Mouse (Mus musculus) c-Kit-positive CD71-positive TER-119-positive erythroid progenitor cells, embryonic 14.5 days (primary cell): ENCODE measurements around the gene Polg2.

Experiments used
- DNase-seq: peaks from one replicate; pipeline ENCODE4 v3.0.0-alpha.2; 2013; ENCODE audit warnings: low spot score

The Polg2 gene

DNA sequence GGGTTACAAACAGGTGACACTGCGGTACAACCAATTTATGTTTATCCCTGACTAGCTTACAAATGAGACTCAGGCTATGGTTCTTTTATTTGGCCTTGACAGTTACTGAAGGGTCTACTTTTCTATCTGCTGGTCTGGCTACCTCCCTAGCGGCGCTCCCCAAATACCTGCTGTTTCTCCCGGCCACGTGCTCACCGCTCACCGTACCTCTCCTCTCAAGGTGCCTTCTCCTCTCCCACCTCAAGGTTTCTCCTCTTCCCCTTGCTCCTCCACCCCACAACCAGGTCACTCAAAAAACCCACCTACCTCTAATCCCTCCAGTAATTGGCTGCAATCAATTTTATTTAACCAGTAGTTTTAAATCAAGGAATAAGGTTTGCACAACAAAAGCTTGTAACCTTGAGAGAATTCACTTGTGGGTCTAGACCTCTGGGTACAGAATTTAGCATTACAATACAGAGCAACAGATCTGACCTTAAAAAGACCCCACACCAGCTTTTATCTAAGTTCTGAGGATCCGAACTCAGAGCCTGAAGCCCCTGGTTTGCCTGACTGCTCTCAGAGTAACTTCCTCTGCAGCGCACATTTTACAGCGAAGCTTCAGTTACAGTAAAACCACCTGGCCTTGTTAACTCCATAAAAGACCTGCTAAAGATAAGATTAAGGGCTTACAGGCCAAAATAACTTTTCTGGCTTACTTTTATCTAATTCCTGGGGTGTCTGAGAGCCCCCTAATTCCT is 55.0 kb downstream of the Polg2 start:
- DNase-seq = no peak

DNA sequence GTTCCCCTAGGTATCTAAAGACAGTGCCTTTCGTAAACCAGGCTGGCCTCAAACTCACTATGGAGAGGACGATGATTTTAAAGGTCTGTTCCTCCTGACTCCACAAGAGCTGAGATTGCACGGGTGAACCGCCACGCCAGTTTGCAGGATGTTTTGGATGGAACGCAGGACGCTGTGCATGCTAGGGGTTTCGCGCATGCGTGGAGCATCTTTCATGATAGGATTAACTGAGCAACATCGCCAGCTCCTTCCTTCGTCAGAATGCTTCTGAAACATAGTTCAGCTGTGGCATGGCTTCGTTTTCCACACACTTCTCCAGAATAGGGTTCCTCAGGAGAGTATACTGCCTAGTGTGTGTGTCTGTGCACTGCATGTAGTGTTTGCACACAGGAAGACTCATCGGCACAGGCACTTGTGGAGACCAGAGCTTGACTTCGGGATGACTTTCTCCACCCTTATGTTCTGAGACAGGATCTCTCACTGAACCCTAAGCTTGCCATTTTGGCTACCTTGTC is 55.7 kb downstream of the Polg2 start:
- no peak for DNase-seq

DNA sequence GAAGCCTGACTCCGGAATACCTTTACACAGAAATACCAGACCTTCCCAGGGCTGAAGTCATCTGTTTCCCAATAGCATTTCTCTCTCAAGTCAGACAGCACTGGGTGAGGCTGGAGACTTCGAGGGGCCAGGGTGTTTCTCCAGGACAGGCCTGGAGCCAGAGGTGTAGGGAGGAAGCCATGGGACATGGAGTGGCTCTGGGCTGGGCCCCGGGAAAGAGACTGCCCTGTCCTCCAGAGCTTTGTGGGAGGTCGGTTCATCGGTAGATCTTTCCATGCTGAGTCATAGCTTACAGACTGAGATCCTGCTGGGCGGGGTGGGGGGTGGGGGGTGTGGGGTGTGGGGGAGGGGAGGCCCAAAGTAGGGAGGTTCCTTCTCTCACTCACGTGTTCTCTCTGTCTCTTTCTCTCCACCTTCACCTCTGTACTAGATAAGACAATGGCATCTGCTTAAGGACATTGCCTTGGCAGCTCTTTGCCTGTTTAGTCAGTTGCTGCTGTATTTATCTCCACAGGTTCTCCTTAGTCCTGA is 56.4 kb downstream of the Polg2 start:
- no peak for DNase-seq

DNA sequence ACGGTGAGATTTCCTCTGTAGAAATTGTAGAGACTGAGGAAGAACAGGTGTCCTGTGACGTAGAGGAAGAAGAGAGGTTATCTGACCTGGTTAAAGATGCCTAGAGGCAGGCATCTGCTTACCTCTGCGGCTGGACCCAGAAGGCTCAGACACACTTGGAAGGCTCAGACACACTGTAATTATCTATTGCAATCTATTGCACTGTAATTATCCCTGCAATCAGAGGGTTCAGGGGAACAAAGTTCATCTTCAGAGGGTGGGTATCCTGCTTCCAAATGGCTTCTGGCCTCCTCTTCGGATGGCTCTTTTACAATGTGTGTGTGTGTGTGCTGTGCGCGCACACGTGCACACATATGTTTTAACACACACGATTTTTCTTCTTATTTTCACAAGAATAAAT is 59.0 kb downstream of the Polg2 start:
- no peak for DNase-seq
